Mouse (Mus musculus): ENCODE results near the gene Fam149b. TPM values are rescaled to one million over a fixed set of nuclear protein-coding genes. Genes with fewer than 3 reads are reported as not detected.
A peak's percentile ranks its signal among the peaks of the same experiment; 100 is the strongest.

Gene Fam149b
- polyA plus RNA-seq, 1 experiment from 2014 or later = 52.1 TPM

GRCm38 (mm10) chr14:20368271-20368670 is 20.3 kb downstream of the Fam149b start:
- no peak for ATAC-seq (ENCODE audit: low FRiP score, low read depth)

DNA sequence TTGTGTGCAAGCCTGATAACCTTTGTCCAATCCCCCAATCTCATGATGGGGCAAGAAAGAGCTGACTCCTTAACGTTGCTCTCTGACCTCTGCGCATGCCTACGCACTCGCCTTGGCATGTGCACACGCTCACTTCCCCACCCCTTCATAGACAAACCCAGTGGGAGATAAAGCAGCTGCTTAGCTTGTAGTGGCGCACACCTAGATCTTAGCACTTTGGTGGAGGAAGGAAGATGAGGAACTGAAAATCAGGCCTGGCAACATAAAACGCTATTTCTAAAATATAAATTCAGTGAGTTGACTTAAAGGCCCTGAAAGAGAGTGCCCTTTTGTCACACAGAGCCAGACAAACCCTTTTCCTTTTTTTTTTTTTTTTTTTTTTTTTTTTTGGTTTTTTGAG is 22.8 kb downstream of the Fam149b start:
- H3K27ac ChIP-seq = no peak overlapping the region
- H3K36me3 ChIP-seq = peaks cover 38% of the 10 kb centered on the region
- no peak for ATAC-seq (ENCODE audit: low FRiP score, low read depth)
- no peak overlapping the region for H3K4me3 ChIP-seq
- WGBS = 86% methylated on average over 7 of the region's 7 CpGs
- H3K4me2 ChIP-seq (replicated peaks) = no peak overlapping the region
- H3K9ac ChIP-seq = no peak overlapping the region
- no peaks in the 10 kb centered on the region for H3K27me3 ChIP-seq (replicated peaks)
- no peaks in the 10 kb centered on the region for H3K4me1 ChIP-seq
- no peaks in the 10 kb centered on the region for H3K9me3 ChIP-seq

More at GRCm38 (mm10) chr14:20368271-20368670, 20.3 kb downstream of the Fam149b start:
- WGBS = 93% methylated on average over 3 of the region's 3 CpGs
- H3K36me3 ChIP-seq = peaks cover 46% of the 10 kb centered on the region
- no peak overlapping the region for H3K4me2 ChIP-seq (replicated peaks)
- H3K27ac ChIP-seq = no peak overlapping the region
- no peak overlapping the region for H3K4me3 ChIP-seq
- H3K27me3 ChIP-seq (replicated peaks) = no peaks in the 10 kb centered on the region
- no peaks in the 10 kb centered on the region for H3K4me1 ChIP-seq
- H3K9me3 ChIP-seq = no peaks in the 10 kb centered on the region
- no peak overlapping the region for H3K9ac ChIP-seq

GRCm38 (mm10) chr14:20371854-20372253 is 23.9 kb downstream of the Fam149b start:
- Histone ChIP-seq H3K4me3 (no peak overlapping the region), H3K4me2 (replicated peaks) (no peak overlapping the region), H3K9me3 (no peaks in the 10 kb centered on the region), H3K27ac (no peak overlapping the region), H3K9ac (no peak overlapping the region), H3K27me3 (replicated peaks) (no peaks in the 10 kb centered on the region), H3K36me3 (peaks cover 40% of the 10 kb centered on the region), H3K4me1 (no peaks in the 10 kb centered on the region)
- 89% methylated on average over 1 of the region's 1 CpGs for WGBS
- no peak for ATAC-seq (ENCODE audit: low FRiP score, low read depth)

- no peak overlapping the region for H3K27ac ChIP-seq
- H3K27me3 ChIP-seq (replicated peaks) = no peaks in the 10 kb centered on the region
- H3K4me2 ChIP-seq (replicated peaks) = no peak overlapping the region
- H3K9me3 ChIP-seq = no peaks in the 10 kb centered on the region
- no peak for ATAC-seq (ENCODE audit: low FRiP score, low read depth)
- peaks cover 52% of the 10 kb centered on the region for H3K36me3 ChIP-seq
- no peaks in the 10 kb centered on the region for H3K4me1 ChIP-seq
- H3K4me3 ChIP-seq = no peak overlapping the region
- WGBS = 84% methylated on average over 4 of the region's 4 CpGs
- no peak overlapping the region for H3K9ac ChIP-seq
Measured at GRCm38 (mm10) chr14:20377112-20377521, 29.2 kb downstream of the Fam149b start.

- H3K4me1 ChIP-seq = no peaks in the 10 kb centered on the region
- no peak overlapping the region for H3K27ac ChIP-seq
- H3K9ac ChIP-seq = no peak overlapping the region
- H3K4me3 ChIP-seq = no peak overlapping the region
- no peaks in the 10 kb centered on the region for H3K27me3 ChIP-seq (replicated peaks)
- WGBS = 43% methylated on average over 13 of the region's 13 CpGs
- no peak overlapping the region for H3K4me2 ChIP-seq (replicated peaks)
- ATAC-seq (ENCODE audit: low FRiP score, low read depth) = no peak
- H3K9me3 ChIP-seq = no peaks in the 10 kb centered on the region
- peaks cover 56% of the 10 kb centered on the region for H3K36me3 ChIP-seq
Measured at GRCm38 (mm10) chr14:20378313-20379061, 30.5 kb downstream of the Fam149b start.

DNA sequence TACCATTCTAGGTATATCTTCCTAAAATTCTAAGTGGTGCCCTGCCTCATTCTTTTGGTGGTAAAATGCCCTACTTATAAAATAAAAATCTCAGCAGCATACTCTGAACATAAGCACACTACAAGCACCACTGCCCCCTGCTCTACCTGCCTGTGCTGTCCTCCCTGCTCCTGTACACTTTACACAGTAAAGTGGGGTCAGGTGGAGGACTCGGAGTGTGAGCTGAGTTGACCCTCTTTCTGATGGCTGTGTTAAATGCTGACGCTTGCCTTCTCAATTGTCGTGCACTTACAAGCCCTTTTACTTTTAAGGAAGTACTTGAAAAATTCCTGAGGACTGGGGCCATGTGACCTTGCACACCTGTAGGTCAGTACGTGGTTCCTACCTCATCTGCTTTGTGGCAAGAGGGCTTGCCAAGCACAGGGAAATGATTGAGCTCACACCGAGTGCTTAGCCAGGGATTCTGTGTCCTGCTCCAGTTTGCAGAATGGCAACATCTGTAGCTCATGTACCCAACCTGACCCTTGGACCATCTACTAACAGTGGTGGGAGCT is 31.2 kb downstream of the Fam149b start:
- Histone ChIP-seq H3K4me2 (replicated peaks) (no peak overlapping the region), H3K9me3 (no peaks in the 10 kb centered on the region), H3K4me1 (no peaks in the 10 kb centered on the region), H3K36me3 (peaks cover 62% of the 10 kb centered on the region), H3K4me3 (no peak overlapping the region), H3K27ac (no peak overlapping the region), H3K9ac (no peak overlapping the region), H3K27me3 (replicated peaks) (no peaks in the 10 kb centered on the region)
- no peak for ATAC-seq (ENCODE audit: low FRiP score, low read depth)
- 93% methylated on average over 5 of the region's 5 CpGs for WGBS

DNA sequence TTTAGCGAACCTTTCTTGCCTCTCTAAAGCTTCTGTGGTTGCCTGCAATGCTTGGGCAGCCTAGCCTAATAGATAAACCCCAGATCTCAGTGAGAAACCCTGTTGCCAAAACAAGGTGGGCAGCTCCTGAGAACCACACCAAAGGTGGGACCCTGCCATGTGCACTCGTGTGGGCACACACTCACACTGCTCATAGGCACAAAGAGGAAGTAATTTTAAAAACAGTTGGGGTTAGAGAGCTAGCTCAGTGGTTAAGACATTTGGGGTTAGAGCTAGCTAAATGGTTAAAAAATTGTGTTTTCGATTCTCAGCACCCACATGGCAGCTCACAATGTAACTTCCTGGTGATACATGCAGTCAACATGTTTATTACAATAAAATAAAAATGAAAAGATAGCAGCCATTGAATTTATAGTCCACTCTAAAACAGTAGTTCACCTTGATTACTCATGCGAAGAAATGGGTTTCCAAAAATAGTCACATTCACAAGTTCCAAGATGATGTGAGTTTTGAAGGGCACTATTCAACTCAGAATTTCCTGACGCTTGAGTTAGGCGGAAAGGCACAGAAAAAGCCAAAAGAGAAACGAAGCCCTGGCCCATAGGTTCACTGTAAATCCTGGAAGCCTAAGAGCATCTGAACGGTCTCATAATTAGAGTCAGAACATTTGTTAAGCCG is 31.9 kb downstream of the Fam149b start:
- H3K27me3 ChIP-seq (replicated peaks) = no peaks in the 10 kb centered on the region
- no peak overlapping the region for H3K9ac ChIP-seq
- H3K4me3 ChIP-seq = no peak overlapping the region
- peaks cover 66% of the 10 kb centered on the region for H3K36me3 ChIP-seq
- H3K9me3 ChIP-seq = no peaks in the 10 kb centered on the region
- H3K27ac ChIP-seq = no peak overlapping the region
- no peak for ATAC-seq (ENCODE audit: low FRiP score, low read depth)
- H3K4me1 ChIP-seq = no peaks in the 10 kb centered on the region
- WGBS = 92% methylated on average over 9 of the region's 9 CpGs
- no peak overlapping the region for H3K4me2 ChIP-seq (replicated peaks)

GRCm38 (mm10) chr14:20388441-20389129 is 40.6 kb downstream of the Fam149b start, which contains the start of gene Dnajc9:
TSS of gene Dnajc9 (minus strand) at chr14:20388910.
- Histone ChIP-seq H3K36me3 (peaks cover 41% of the 10 kb centered on the region), H3K9ac (peak within 1 kb of the TSS; percentile 79), H3K27me3 (replicated peaks) (no peaks in the 10 kb centered on the region), H3K4me1 (peaks cover 33% of the 10 kb centered on the region), H3K9me3 (no peaks in the 10 kb centered on the region), H3K4me2 (replicated peaks) (peak within 1 kb of the TSS; percentile 90), H3K4me3 (peak within 1 kb of the TSS; percentile 78), H3K27ac (0 out of 2 replicates have a peak within 1 kb of the TSS, but pooled peaks have one; percentile 42)
- ATAC-seq (ENCODE audit: low FRiP score, low read depth) = peak; percentile 65
- WGBS = under 1% methylated on average over 59 of the region's 59 CpGs

- H3K4me2 ChIP-seq (replicated peaks) = peak overlapping the region; percentile 90
- peak overlapping the region; percentile 79; the same call in 1 of the 2 replicates for H3K9ac ChIP-seq
- no peak for ATAC-seq (ENCODE audit: low FRiP score, low read depth)
- peaks cover 32% of the 10 kb centered on the region for H3K36me3 ChIP-seq
- peaks cover 37% of the 10 kb centered on the region for H3K4me1 ChIP-seq
- H3K9me3 ChIP-seq = no peaks in the 10 kb centered on the region
- WGBS = 91% methylated on average over 8 of the region's 8 CpGs
- H3K4me3 ChIP-seq = peak overlapping the region; percentile 78; the same call in 1 of the 2 replicates
- no peak overlapping the region for H3K27ac ChIP-seq
- H3K27me3 ChIP-seq (replicated peaks) = no peaks in the 10 kb centered on the region
Measured at GRCm38 (mm10) chr14:20389446-20390079, 41.6 kb downstream of the Fam149b start.

GRCm38 (mm10) chr14:20392326-20392725 is 44.4 kb downstream of the Fam149b start:
- H3K4me2 ChIP-seq (replicated peaks) = no peak overlapping the region
- peaks cover 21% of the 10 kb centered on the region for H3K4me1 ChIP-seq
- no peak overlapping the region for H3K9ac ChIP-seq
- no peak overlapping the region for H3K27ac ChIP-seq
- H3K27me3 ChIP-seq (replicated peaks) = no peaks in the 10 kb centered on the region
- ATAC-seq (ENCODE audit: low FRiP score, low read depth) = no peak
- H3K4me3 ChIP-seq = no peak overlapping the region
- peaks cover 11% of the 10 kb centered on the region for H3K36me3 ChIP-seq
- no peaks in the 10 kb centered on the region for H3K9me3 ChIP-seq
- 90% methylated on average over 4 of the region's 4 CpGs for WGBS

DNA sequence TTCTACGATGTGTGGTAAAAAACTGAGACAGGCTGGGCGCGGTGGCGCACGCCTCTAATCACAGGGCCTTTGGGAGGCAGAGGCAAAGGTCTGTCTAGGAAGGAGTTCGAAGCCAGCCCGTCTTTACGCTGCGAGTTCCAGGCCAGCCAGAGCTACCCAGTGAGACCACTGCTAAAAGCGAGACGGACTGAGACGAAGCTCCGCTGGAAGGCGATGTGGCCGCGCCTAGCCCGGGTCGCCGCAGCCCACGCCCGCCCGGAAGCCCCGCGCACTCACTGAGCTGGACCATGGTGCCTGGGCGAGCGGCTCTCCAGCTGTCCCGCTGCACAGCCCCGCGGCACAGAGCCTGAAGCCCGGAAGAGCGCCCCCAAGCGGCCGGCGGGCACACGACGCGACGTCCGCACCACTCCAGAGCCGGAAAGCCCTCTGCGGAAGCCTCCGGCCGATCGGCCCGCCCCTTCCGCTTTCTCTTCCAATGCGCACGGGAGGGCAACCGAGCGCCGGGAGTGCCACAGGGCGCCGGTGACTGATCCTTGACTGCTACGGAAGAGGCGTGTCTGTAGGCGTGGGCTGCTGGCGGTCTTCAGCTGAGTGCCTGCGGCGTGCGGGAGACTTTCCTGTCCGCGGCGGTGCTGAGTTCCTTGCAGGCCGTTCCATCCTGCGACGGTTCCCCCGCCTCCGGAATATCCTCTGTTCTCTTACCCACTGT is 45.4 kb downstream of the Fam149b start, which contains the start of gene Mrps16:
Gene Mrps16, minus strand, starts transcription at position 430 of the 709 bp plus-strand sequence.
- no peaks in the 10 kb centered on the region for H3K27me3 ChIP-seq (replicated peaks)
- H3K27ac ChIP-seq = peak within 1 kb of the TSS; percentile 34; the same call in 1 of the 2 replicates
- H3K4me3 ChIP-seq = peak within 1 kb of the TSS; percentile 84
- peak within 1 kb of the TSS; percentile 83 for H3K9ac ChIP-seq
- ATAC-seq (ENCODE audit: low FRiP score, low read depth) = peak; percentile 95
- H3K36me3 ChIP-seq = peaks cover 8% of the 10 kb centered on the region
- no peaks in the 10 kb centered on the region for H3K9me3 ChIP-seq
- under 1% methylated on average over 68 of the region's 68 CpGs for WGBS
- peaks cover 11% of the 10 kb centered on the region; the same call in 1 of the 2 replicates for H3K4me1 ChIP-seq
- peak within 1 kb of the TSS; percentile 60 for H3K4me2 ChIP-seq (replicated peaks)
